Mouse (Mus musculus): ENCODE measurements around the gene Ppm1l. TPM values are rescaled to one million over a fixed set of nuclear protein-coding genes. Genes with fewer than 3 reads are reported as not detected.
"Not testable (repeated sequence)": the region's sequence is repeated elsewhere in the genome, so short reads cannot be mapped to it uniquely, and the experiment has no call there.

Gene Ppm1l
- total RNA-seq, 2 experiments from 2014 or later = 90.3 to 91.8 TPM

GRCm38 (mm10) chr3:69556092-69556778 lies 239.6 kb downstream of the Ppm1l start:
- intact Hi-C loops (cut with DNase I) = no loop called here
- DNase-seq = no peak
- H3K27ac ChIP-seq = no peak overlapping the region
- H3K4me3 ChIP-seq = no peak overlapping the region
- no peak for TF ChIP-seq CTCF (IDR thresholded peaks at IDR 0.05)

DNA sequence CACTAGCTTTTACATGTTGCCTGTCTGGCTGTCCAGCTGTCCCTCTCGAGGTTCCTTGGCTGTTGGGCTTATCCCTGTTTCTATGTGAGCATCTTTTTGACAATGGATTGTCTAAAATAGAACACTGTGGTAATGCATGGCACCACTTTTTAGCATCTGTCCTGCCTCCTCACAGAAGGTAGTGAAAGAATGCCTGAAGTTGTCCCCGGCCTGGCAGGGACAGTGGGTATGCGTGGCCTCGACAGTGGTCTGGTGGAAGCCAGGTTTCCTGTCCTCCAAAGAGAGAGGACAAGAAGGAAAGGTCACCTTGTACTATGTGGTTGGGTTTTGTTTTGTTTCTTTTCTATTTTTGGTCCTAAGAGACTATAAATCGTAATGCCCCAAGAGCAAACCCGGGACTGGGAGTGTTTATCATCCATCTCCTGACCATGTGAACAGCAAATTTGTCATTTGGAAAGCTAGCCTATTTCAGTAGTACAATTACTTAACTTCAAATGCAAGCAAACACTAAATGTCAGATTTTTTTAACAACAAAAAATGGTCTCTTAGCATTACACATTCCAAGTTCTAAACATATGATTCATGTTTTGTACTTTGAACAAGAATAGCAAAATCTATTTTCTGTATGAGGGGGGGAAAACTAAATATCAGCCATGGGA lies 242.8 kb downstream of the Ppm1l start:
- H3K27ac ChIP-seq = peak overlapping the region; percentile 21; the same call in 1 of the 2 replicates
- no peak overlapping the region for H3K4me3 ChIP-seq
- intact Hi-C loops (cut with DNase I) = no loop called here
- DNase-seq = no peak
- TF ChIP-seq CTCF (IDR thresholded peaks at IDR 0.05) = no peak

DNA sequence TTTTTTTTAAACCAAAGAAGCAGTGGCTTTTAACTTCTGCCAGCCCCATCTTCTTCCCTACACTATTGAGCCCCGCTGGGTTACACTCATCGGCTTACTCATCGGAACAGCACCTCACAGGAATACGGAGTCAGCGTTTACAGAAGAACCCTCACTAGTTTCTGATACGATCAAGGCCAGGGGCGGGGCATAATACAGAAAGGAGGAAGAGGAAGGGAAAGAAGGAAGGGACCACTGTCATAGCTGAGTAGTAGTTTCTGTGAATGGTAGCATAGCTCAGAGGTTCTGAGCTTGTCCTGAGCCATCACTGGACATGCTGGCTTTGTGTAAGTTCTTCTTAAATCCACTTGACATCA lies 243.3 kb downstream of the Ppm1l start:
- intact Hi-C loops (cut with DNase I) = no loop called here
- Histone ChIP-seq H3K4me3 (no peak overlapping the region), H3K27ac (no peak overlapping the region)
- no peak for TF ChIP-seq CTCF (IDR thresholded peaks at IDR 0.05)
- no peak for DNase-seq

DNA sequence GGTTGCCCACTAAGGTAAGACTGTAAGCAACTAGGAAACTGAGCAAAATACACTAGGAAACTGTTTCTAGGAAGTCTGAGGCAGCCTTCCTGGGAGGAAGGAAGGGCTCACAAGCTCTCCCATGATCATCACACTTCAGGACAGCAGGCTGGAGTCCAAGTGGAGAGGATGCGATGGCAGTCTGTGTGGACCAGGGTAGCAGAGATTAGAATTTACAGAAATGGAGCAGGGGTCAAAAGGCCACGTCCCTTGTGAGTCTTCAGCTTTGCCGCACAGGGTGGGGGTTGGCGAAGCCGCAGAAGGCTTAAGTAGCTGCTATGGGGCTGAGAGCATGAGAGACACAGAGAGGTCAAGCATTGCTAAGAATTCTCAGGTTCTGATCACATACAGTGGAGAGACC lies 245.0 kb downstream of the Ppm1l start:
- no peak overlapping the region for H3K27ac ChIP-seq

DNA sequence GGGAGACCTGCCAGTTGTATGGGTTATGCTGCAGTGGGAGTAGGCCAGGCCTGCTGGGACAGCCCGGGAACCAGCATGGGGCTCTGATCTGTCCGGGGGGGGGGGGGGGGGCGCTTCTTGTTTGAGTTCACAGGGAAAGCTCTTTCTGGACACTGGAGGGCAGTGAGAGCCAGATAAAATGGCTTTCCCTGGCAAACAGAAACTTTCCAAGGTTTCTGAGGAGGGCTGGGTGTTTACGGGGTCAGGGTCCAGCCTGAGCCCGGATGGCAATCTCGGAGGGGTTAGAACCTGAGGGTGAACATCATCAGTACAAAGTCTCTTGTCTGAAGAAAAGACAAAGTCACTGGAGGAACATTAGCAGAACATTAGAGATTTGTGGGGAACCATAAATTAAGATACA lies 246.7 kb downstream of the Ppm1l start:
- Histone ChIP-seq H3K4me3 (no peak overlapping the region), H3K27ac (no peak overlapping the region)
- intact Hi-C loops (cut with DNase I) = no loop called here
- DNase-seq = no peak
- TF ChIP-seq CTCF (IDR thresholded peaks at IDR 0.05) = no peak

More for the DNA sequence above, 245.0 kb downstream of the Ppm1l start:
- no peak for DNase-seq
- H3K4me3 ChIP-seq = no peak overlapping the region
- intact Hi-C loops (cut with DNase I) = no loop called here
- no peak for TF ChIP-seq CTCF (IDR thresholded peaks at IDR 0.05)

GRCm38 (mm10) chr3:69565586-69565985 lies 248.9 kb downstream of the Ppm1l start:
- intact Hi-C loops (cut with DNase I); DNase-seq; H3K27ac ChIP-seq; H3K4me3 ChIP-seq: not testable (repeated sequence)

GRCm38 (mm10) chr3:69572561-69572960 lies 255.9 kb downstream of the Ppm1l start:
- Histone ChIP-seq H3K27ac (no peak overlapping the region), H3K4me3 (no peak overlapping the region)
- intact Hi-C loops (cut with DNase I) = no loop called here
- no peak for DNase-seq
- TF ChIP-seq CTCF (IDR thresholded peaks at IDR 0.05) = no peak

DNA sequence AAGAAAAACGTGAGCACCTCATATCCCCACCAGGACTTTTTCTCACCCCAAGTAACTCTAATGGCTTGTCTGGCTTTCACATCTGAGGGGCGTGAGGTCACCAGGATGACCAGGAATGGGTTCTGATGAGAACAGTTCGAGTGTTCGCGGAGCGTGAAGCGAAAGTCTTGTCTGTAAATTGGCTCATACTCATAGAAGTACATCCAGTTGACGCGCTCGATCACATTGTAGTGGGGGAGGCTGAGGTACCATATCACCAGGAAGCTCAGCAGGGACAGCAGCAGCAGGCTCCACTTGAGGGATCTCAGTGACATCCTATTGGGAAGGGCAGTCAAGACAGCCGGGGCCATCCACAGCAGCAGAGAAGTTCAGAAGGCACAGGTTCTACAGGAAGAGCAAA lies 258.9 kb downstream of the Ppm1l start:
- no peak for TF ChIP-seq CTCF (IDR thresholded peaks at IDR 0.05)
- no peak for DNase-seq
- Histone ChIP-seq H3K27ac (no peak overlapping the region), H3K4me3 (no peak overlapping the region)
- intact Hi-C loops (cut with DNase I) = no loop called here

GRCm38 (mm10) chr3:69576715-69577114 lies 260.1 kb downstream of the Ppm1l start:
- no peak for DNase-seq
- Histone ChIP-seq H3K4me3 (no peak overlapping the region), H3K27ac (no peak overlapping the region)
- no peak for TF ChIP-seq CTCF (IDR thresholded peaks at IDR 0.05)
- intact Hi-C loops (cut with DNase I) = no loop called here

- intact Hi-C loops (cut with DNase I) = no loop called here
- no peak for DNase-seq
- Histone ChIP-seq H3K4me3 (no peak overlapping the region), H3K27ac (no peak overlapping the region)
- peak; percentile 38 for TF ChIP-seq CTCF (IDR thresholded peaks at IDR 0.05)
Measured at GRCm38 (mm10) chr3:69578791-69579190, 262.1 kb downstream of the Ppm1l start.

- intact Hi-C loops (cut with DNase I) = no loop called here
Measured at GRCm38 (mm10) chr3:69583798-69584197, 267.1 kb downstream of the Ppm1l start.

DNA sequence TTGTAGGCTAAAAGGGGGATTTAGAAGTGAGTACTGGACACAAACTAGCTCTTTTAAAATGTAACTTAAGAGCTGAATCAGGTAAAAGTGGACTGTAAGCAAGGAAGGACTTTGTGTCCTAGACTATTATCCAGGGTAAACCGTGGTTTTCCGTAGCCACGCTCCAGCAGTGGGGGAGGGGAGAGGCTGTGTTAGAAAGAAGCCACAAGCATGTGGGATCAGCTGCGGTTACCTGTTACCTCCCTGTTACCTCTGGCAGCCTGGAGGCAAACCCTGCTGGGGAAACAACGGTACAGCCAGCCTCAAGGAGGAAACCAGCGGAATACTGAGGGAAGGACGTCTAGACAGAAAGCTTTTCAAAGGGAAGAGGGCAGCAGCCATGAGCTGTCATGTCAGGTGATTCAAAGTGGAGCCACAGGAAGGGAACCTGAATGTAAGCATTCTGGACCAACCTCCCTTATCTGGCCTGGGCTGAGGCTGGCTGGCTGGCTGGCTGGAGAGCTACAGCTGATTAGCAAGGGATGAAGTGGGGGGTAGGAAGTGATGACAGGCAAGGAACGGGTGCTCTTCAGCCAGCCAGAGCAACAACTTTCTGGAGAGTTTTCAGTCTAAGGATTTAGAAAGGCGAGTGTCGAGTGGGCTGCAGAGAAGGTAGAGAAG lies 271.6 kb downstream of the Ppm1l start:
- Histone ChIP-seq H3K27ac (no peak overlapping the region), H3K4me3 (no peak overlapping the region)
- no peak for TF ChIP-seq CTCF (IDR thresholded peaks at IDR 0.05)
- intact Hi-C loops (cut with DNase I) = no loop called here
- DNase-seq = no peak

More at GRCm38 (mm10) chr3:69583798-69584197, 267.1 kb downstream of the Ppm1l start:
- no peak for DNase-seq
- no peak for TF ChIP-seq CTCF (IDR thresholded peaks at IDR 0.05)
- Histone ChIP-seq H3K4me3 (no peak overlapping the region), H3K27ac (no peak overlapping the region)

GRCm38 (mm10) chr3:69593426-69593825 lies 276.8 kb downstream of the Ppm1l start:
- no peak overlapping the region for H3K27ac ChIP-seq
- DNase-seq = no peak
- TF ChIP-seq CTCF (IDR thresholded peaks at IDR 0.05) = no peak
- intact Hi-C loops (cut with DNase I) = loop anchor here (10.0 kb wide), 1 partner anchor 131 kb away; the partner anchor contains the start of gene Nmd3
- no peak overlapping the region for H3K4me3 ChIP-seq
